Mouse (Mus musculus) thymus, postnatal 36 days (tissue): ENCODE measurements at regions not wholly inside any gene's neighbourhood (a gene's known extent, or its start where the extent isn't known, plus 50 kb on each side); places are given as distances from the start of the nearest gene placed in this dataset.
"Not testable (repeated sequence)": the region's sequence is repeated elsewhere in the genome, so short reads cannot be mapped to it uniquely, and the experiment has no call there.

Experiments used
- DNase-seq, 2 experiments: peaks; one replicate each; pipeline ENCODE4 v3.0.0; 2022; ENCODE audit warnings: mixed read lengths in 2 of 2

GRCm38 (mm10) chrX:99732526-99732925 is 88.3 kb upstream of the Tmem28 start:
- DNase-seq, result no peak

DNA sequence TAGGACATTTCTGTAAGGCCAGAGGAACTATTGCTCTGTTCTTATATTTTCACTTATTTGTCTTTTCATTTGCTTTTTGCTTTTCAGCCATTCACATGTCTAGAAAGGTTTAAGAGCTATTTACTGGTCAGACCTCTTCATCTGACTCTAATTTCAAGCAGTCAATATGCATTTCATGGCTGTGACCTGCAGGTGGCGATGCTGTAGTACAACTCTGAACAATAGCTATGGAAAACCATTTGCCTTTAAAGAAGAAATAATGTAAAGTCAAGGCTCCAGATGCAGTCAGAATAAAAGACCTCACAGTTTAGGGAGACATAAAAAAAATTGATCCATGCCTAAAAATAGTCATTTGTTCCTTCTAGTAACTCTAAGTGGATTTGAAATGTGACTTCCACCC is 95.7 kb upstream of the Tmem28 start:
- DNase-seq, result no peak

DNA sequence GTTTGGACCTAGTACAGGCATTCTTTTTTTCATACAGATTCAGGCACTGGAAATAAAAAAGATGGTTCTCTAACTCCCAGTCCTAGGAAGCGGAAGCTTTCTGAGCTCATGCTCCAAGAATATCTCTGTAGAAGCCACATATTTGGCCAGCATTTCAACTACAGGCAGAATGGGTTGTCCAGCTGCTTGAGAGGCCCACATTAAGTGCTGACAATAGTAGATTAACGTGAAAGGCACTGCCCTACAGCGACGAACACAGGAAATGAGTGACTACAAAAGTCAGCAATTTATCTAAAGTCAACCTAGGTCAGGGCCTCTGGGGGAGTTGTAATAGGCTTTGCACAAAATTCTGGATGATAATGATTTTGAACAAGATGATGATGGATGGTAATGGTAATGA is 125.5 kb upstream of the Tmem28 start:
- no peak for DNase-seq

GRCm38 (mm10) chrX:99690971-99691370 is 129.8 kb upstream of the Tmem28 start:
- DNase-seq, result no peak

GRCm38 (mm10) chrX:99689761-99690160 is 131.1 kb upstream of the Tmem28 start:
- no peak for DNase-seq

- DNase-seq, result not testable (repeated sequence)
These were observed 138.3 kb upstream of the Tmem28 start for GRCm38 (mm10) chrX:99682491-99682890.

DNA sequence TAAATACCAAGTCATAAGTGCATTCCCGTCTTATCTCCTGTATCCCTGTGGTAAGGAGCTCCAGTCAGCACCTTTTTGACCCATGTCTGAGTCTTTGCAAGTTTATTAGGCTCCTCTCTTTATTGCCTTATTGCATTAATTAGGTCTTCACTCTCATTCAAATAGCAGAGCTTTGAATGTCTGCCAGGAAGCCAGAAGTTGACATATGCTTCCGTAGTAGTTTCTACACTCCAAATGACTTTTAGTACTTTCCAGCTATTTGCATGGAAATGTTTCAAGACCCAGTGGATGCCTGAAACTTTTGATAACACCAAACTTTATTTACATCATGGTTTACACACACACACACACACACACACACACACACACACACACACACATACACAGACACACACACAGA is 153.2 kb upstream of the Tmem28 start:
- no peak for DNase-seq

GRCm38 (mm10) chrX:99662566-99662965 is 158.3 kb upstream of the Tmem28 start:
- no peak for DNase-seq

DNA sequence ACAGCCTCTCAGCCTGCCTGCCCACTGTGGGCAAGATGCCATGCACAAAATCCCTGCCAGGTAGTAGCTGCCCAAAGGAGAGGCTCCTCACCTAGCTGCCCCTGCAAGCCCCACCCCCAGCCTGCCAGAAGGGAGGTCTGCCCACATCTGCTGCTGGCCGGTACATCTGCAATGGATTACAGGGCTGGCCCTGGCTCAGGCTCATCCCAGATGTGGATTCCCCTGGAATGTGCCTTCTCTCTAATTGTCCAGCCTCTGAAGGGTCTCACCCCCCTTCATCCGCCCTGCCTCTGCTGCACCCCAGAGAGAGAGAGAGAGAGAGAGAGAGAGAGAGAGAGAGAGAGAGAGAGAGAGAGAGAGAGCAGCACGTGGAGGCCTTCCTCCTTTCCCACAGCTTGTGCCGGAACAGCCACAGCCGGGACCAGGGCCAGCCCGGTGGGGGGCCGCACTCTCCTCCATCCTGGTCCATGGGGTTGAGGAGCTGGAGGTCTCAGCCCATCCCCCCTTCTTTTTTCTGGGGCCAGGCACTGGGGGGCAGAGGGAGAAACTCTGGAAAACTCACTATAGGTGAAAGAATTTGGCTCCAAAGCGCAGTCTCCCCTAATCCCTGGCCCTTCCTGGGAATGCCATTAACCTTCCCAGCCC is 161.2 kb upstream of the Tmem28 start:
- no peak for DNase-seq

GRCm38 (mm10) chrX:99657790-99658451 is 162.9 kb upstream of the Tmem28 start:
- peak; percentile 44 to 50 for DNase-seq

DNA sequence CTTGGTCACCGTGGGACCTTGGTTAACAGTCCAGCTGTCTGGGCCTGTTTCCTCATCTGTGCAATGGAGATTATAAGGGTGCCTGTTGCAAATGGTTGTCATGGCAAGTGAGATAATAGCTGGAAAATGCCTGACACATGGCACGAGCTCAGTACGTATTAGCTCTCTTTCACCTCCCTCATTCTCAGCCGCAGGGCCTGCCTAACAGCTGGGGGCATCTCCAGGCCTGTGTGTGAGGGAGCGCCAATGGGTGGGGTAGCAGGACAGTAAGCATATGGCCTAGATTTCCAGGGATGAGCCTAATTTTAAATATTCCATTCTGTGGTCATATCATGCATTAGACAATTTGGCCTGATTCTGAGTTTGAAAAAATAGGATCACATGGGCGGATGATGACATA is 163.8 kb upstream of the Tmem28 start:
- DNase-seq, result no peak

- DNase-seq, result no peak
These were observed 161.2 kb upstream of the Pja1 start for GRCm38 (mm10) chrX:99632211-99632775.

GRCm38 (mm10) chrX:99624515-99625179 is 153.6 kb upstream of the Pja1 start:
- DNase-seq, result no peak

DNA sequence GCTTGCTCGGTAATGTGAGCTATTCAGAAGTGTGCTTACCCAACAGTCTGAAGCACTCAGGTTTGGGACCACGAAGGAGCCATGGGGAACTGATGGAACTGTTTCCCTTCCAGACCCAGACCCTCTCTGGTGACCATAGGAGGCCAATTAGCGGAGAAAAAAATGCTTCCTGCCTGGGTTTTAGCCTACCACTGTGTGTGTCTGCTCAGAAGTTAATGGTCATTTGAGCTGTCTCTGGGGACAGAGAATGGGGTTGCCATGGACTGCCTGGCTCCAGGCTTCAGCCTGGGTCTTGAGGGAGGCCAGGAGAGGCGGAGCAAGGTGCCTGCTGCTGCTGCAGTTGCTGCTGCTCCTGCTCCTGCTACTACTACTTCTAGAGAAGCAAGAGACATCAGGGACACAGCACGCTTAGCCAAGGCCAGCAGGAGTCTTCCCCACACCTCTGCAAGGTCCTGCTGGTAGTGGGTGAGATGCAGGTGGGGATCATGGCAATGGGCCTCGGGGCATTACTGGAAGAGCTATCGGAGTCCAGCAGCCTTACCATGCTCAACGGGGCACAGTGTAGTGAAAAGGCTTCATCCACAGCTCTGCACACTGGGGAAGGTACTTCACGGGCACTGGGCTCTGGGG is 141.2 kb upstream of the Pja1 start:
- no peak for DNase-seq

- DNase-seq, result no peak
These were observed 139.0 kb upstream of the Pja1 start for GRCm38 (mm10) chrX:99610096-99610495.

DNA sequence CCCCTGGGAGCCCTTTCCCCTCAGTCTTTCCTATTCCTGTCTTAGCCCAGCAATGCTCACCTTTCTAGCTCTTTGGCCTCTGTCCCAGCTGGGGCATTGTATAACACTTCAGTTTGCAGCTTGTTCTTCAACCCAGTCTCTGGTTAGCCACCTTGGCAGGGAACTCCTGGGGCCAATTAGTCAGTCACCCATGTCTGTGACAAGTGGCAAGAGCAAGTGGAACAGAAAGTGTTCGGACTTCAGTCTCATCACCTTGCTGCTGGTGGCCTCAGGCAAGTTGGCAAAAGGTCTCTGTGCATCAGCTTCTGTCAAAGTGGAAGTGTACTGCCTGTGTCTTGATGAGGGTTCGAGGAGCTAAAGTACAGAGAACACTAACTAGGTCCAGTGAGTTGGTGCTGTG is 138.5 kb upstream of the Pja1 start:
- no peak for DNase-seq

- no peak for DNase-seq
These were observed 137.2 kb upstream of the Pja1 start for GRCm38 (mm10) chrX:99608284-99608692.

DNA sequence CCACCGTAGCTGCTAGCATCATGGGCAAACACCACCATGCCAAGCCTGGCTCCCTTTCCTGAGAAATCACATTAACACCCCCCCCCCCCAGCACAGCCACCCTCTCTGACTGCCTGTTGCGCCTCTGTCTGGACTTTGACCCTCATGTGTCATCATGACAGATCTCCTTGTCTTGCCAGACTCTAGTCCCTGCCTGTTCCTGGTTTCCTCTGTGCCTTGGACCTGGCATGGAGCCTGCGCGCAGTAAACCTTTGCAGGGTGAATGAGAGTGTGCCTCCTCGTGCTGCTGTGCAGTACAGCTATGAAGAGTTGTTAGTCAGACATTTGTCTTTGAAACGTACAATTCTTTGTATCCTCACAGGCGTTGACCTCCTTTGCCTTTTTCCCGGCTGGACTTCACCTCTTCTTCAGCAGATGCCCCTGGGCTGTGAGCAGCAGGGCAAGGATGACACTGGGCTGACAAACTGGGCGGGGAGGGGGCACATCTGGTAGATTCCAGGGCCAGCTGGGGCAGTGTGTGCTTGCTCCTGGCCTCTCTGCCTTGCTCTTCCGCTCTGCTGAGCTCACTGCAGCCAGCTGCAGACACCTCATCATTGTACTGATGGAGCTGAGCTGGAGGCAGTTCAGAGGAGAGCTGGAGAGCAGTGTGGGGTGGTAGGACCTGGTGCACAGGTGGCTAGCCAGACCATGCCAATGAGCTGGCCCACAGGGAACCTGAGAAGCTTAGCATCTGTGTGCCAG is 134.2 kb upstream of the Pja1 start:
- no peak for DNase-seq

DNA sequence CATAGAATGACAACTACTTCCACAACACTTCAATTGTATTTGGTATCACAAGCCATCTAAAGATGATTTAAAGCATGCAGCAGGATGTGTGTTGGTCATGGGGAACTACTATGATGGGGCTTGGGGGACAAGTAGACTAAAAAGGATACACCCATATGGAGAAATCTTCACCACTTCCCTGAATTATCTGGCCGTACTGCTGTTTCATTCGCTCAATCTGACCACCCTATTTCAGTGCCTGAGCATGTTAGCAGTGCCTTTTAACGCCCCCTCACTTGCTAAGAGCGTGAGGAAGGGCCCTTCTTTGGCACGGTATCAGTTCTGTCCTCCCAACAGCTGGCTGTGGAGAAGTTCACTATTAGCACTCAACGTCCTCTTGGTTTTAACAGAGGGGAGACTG is 132.6 kb upstream of the Pja1 start:
- no peak for DNase-seq

DNA sequence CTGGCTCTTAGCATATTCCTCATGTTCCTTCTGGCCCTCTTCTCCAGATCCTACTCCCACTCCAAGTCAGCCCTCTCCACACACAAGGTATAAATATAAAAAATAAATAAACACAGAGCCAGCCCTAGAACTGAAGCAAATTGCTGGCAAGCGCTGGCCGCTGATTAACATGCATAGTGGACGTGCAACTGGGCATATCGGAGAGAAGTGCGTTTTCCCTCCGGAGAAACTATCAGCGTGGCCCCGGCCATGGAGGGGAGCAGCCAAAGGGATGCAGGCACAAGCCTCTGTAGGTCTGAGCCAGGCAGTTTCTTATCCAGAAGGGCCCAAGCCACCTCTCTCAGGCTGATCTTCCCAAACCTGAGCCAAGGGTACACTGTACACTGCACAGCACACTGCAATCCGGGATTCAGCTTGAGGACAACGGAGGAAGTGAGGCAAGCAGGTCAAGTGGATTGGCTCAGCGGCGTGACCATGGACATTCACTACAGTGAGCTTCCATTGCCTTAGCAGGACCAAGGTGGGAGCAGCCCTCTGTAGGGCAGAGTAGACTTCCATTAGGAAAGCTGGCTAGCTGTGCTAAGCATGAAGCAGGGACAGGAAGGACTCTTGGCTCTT is 131.3 kb upstream of the Pja1 start:
- DNase-seq, result no peak

DNA sequence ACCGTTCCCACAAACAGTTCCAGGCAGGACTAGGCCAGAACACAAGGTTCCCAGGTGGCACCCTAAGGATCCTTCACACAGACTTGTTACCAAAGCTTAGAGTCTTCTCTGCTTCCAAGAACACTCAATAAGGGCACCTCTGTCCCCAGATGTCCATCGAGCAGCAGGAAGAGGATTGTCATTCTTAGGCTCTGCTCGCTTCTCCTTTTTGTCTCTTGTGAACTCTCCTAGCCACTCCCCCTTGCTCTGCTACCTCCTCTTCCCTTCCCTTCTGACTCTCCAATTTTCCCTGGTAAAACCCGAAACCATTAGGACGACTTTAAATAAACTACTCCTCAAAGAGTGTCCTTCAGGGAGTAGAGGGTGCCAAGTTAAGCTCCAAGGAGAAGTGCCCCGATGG is 124.4 kb upstream of the Pja1 start:
- no peak for DNase-seq

- DNase-seq, result peak in 1 of 2 experiments; percentile 27
These were observed 122.9 kb upstream of the Pja1 start for GRCm38 (mm10) chrX:99593872-99594487.
